Mouse (Mus musculus): ENCODE results near the gene Praf2. TPM values are rescaled to one million over a fixed set of nuclear protein-coding genes. Genes with fewer than 3 reads are reported as not detected.

The Praf2 gene
- polyA plus RNA-seq, 1 experiment from 2014 or later = 14.7 TPM

GRCm38 (mm10) chrX:7778450-7779244, 50.4 kb downstream of the Praf2 start:
- no peak for DNase-seq (ENCODE audit: low spot score)

- no peak for DNase-seq (ENCODE audit: low spot score)
These were observed 51.1 kb downstream of the Praf2 start for GRCm38 (mm10) chrX:7779294-7779693.

Other genes starting within 250 kb of the Praf2 start
- 0.10 and 0.44 TPM in 2 replicates for gene Foxp3, start 154.8 kb upstream of the Praf2 start, polyA plus RNA-seq (2015; fragmentation: Nextera tagmentation; extraction: Ambion mirVana)
- 0.73 TPM in 2 replicates for gene Ppp1r3f, start 154.2 kb upstream of the Praf2 start, polyA plus RNA-seq (2015; fragmentation: Nextera tagmentation; extraction: Ambion mirVana)
- 33.1 and 36.0 TPM in 2 replicates for gene Ccdc22, start 122.9 kb upstream of the Praf2 start, polyA plus RNA-seq (2015; fragmentation: Nextera tagmentation; extraction: Ambion mirVana)
- 0.04 and 0.07 TPM in 2 replicates for gene Cacna1f, start 121.4 kb upstream of the Praf2 start, polyA plus RNA-seq (2015; fragmentation: Nextera tagmentation; extraction: Ambion mirVana)
- gene Syp, start 90.0 kb upstream of the Praf2 start, polyA plus RNA-seq (2015; fragmentation: Nextera tagmentation; extraction: Ambion mirVana) = 0.40 and 0.55 TPM in 2 replicates
- 5.3 and 6.2 TPM in 2 replicates for gene Prickle3, start 71.2 kb upstream of the Praf2 start, polyA plus RNA-seq (2015; fragmentation: Nextera tagmentation; extraction: Ambion mirVana)
- 81.2 and 84.1 TPM in 2 replicates for gene Plp2, start 57.0 kb upstream of the Praf2 start, polyA plus RNA-seq (2015; fragmentation: Nextera tagmentation; extraction: Ambion mirVana)
- 0.49 and 0.55 TPM in 2 replicates for gene Magix, start 47.2 kb upstream of the Praf2 start, polyA plus RNA-seq (2015; fragmentation: Nextera tagmentation; extraction: Ambion mirVana)
- gene Gpkow, start 31.3 kb upstream of the Praf2 start, polyA plus RNA-seq (2015; fragmentation: Nextera tagmentation; extraction: Ambion mirVana) = 28.8 and 28.9 TPM in 2 replicates
- gene Wdr45, start 14.1 kb upstream of the Praf2 start, polyA plus RNA-seq (2015; fragmentation: Nextera tagmentation; extraction: Ambion mirVana) = 42.2 and 45.5 TPM in 2 replicates
- gene Gm45208, start 6.2 kb upstream of the Praf2 start, polyA plus RNA-seq (2015; fragmentation: Nextera tagmentation; extraction: Ambion mirVana) = 0.46 and 1.0 TPM in 2 replicates
- gene Ccdc120, start 22.5 kb downstream of the Praf2 start, polyA plus RNA-seq (2015; fragmentation: Nextera tagmentation; extraction: Ambion mirVana) = 6.7 and 8.2 TPM in 2 replicates
- 11.4 TPM in 2 replicates for gene Tfe3, start 34.1 kb downstream of the Praf2 start, polyA plus RNA-seq (2015; fragmentation: Nextera tagmentation; extraction: Ambion mirVana)
- 40.2 and 48.1 TPM in 2 replicates for gene Gripap1, start 61.3 kb downstream of the Praf2 start, polyA plus RNA-seq (2015; fragmentation: Nextera tagmentation; extraction: Ambion mirVana)
- gene Kcnd1, start 93.8 kb downstream of the Praf2 start, polyA plus RNA-seq (2015; fragmentation: Nextera tagmentation; extraction: Ambion mirVana) = 0.12 and 0.18 TPM in 2 replicates
- 55.0 and 55.6 TPM in 2 replicates for gene Otud5, start 112.9 kb downstream of the Praf2 start, polyA plus RNA-seq (2015; fragmentation: Nextera tagmentation; extraction: Ambion mirVana)
- 14.0 and 14.5 TPM in 2 replicates for gene Pim2, start 149.8 kb downstream of the Praf2 start, polyA plus RNA-seq (2015; fragmentation: Nextera tagmentation; extraction: Ambion mirVana)
- gene Slc35a2, start 155.6 kb downstream of the Praf2 start, polyA plus RNA-seq (2015; fragmentation: Nextera tagmentation; extraction: Ambion mirVana) = 24.5 and 28.3 TPM in 2 replicates
- gene Pqbp1, start 170.8 kb downstream of the Praf2 start, polyA plus RNA-seq (2015; fragmentation: Nextera tagmentation; extraction: Ambion mirVana) = 142 and 154 TPM in 2 replicates
- gene Timm17b, start 170.9 kb downstream of the Praf2 start, polyA plus RNA-seq (2015; fragmentation: Nextera tagmentation; extraction: Ambion mirVana) = 118 and 135 TPM in 2 replicates
- not detected in 2 replicates for gene Gm10491, start 179.4 kb downstream of the Praf2 start, polyA plus RNA-seq (2015; fragmentation: Nextera tagmentation; extraction: Ambion mirVana)
- gene Gm10490, start 181.1 kb downstream of the Praf2 start, polyA plus RNA-seq (2015; fragmentation: Nextera tagmentation; extraction: Ambion mirVana) = not detected in 2 replicates
- gene Pcsk1n, start 191.4 kb downstream of the Praf2 start, polyA plus RNA-seq (2015; fragmentation: Nextera tagmentation; extraction: Ambion mirVana) = 0.18 and 0.21 TPM in 2 replicates
- gene Eras, start 200.2 kb downstream of the Praf2 start, polyA plus RNA-seq (2015; fragmentation: Nextera tagmentation; extraction: Ambion mirVana) = not detected in 2 replicates
- gene Hdac6, start 219.4 kb downstream of the Praf2 start, polyA plus RNA-seq (2015; fragmentation: Nextera tagmentation; extraction: Ambion mirVana) = 10.0 and 10.3 TPM in 2 replicates
- gene Gata1, start 249.6 kb downstream of the Praf2 start, polyA plus RNA-seq (2015; fragmentation: Nextera tagmentation; extraction: Ambion mirVana) = 2.9 and 3.1 TPM in 2 replicates

All from thymus, postnatal 0 days (tissue).